Comparison of ENCODE assay signal across 8 mouse cellular contexts in genomic region chr5:96997310-96997801, GRCm38 (mm10). TPM values are rescaled to one million over a fixed set of nuclear protein-coding genes. Genes with fewer than 3 reads are reported as not detected.
DNase-seq lines count a peak whose midpoint lies in the region; ATAC-seq and TF ChIP-seq lines count a peak whose summit lies in the region.

Gene Bmp2k, plus strand, starts transcription at chr5:96997689.

- H3K27ac ChIP-seq in embryonic facial prominence, embryonic 11.5 days (replicated peaks; ENCODE audit: low read depth, low read length) = peak within 1 kb of the TSS; percentile 60
- H3K27ac ChIP-seq in limb, embryonic 11.5 days (replicated peaks; ENCODE audit: low read depth, low read length) = peak within 1 kb of the TSS; percentile 84
- H3K27ac ChIP-seq in midbrain, embryonic 13.5 days = peak within 1 kb of the TSS; percentile 86
- H3K27ac ChIP-seq in small intestine, adult 2 months (ENCODE audit: insufficient read depth, low read depth, low read length) = peak within 1 kb of the TSS; percentile 94

- 0% methylated on average over 26 of the region's 78 CpGs for WGBS in embryonic facial prominence, embryonic 11.5 days
- under 1% methylated on average over 57 of the region's 78 CpGs for WGBS in limb, embryonic 11.5 days
- WGBS in midbrain, embryonic 13.5 days = under 1% methylated on average over 62 of the region's 78 CpGs
- WGBS in small intestine, adult 2 months = under 1% methylated on average over 71 of the region's 78 CpGs

- H3K36me3 ChIP-seq in embryonic facial prominence, embryonic 11.5 days (replicated peaks; ENCODE audit: control insufficient read depth, insufficient read depth, low read depth, low read length) = no peaks in the 10 kb centered on the region
- no peaks in the 10 kb centered on the region for H3K36me3 ChIP-seq in limb, embryonic 11.5 days (ENCODE audit: control insufficient read depth, insufficient read depth, low read length)
- H3K36me3 ChIP-seq in midbrain, embryonic 13.5 days = no peaks in the 10 kb centered on the region
- H3K36me3 ChIP-seq in small intestine, adult 2 months (ENCODE audit: control insufficient read depth, insufficient read depth, low read length) = no peaks in the 10 kb centered on the region

- ATAC-seq in embryonic facial prominence, embryonic 11.5 days (replicated peaks; ENCODE audit: insufficient number of reproducible peaks, low FRiP score, low TSS enrichment, low read depth) = peak; percentile 98
- peak; percentile 95 for ATAC-seq in limb, embryonic 11.5 days (ENCODE audit: insufficient number of reproducible peaks, low FRiP score, low TSS enrichment, low read depth)
- peak; percentile 99 for ATAC-seq in midbrain, embryonic 13.5 days

- H3K27me3 ChIP-seq in embryonic facial prominence, embryonic 11.5 days (ENCODE audit: control insufficient read depth, insufficient read depth, low read length) = no peaks in the 10 kb centered on the region
- H3K27me3 ChIP-seq in limb, embryonic 11.5 days (ENCODE audit: control insufficient read depth, insufficient read depth, low read length) = no peaks in the 10 kb centered on the region
- peaks cover 2% of the 10 kb centered on the region; the same call in 1 of the 2 replicates for H3K27me3 ChIP-seq in midbrain, embryonic 13.5 days
- H3K27me3 ChIP-seq in small intestine, adult 2 months (ENCODE audit: control insufficient read depth, insufficient read depth, low read length) = no peaks in the 10 kb centered on the region

- TF ChIP-seq POLR2A in small intestine, adult 2 months (IDR thresholded peaks at IDR 0.05; ENCODE audit: low read depth, low read length) = peak; percentile 73

- peak within 1 kb of the TSS; percentile 89 for H3K4me2 ChIP-seq in embryonic facial prominence, embryonic 11.5 days (ENCODE audit: low read depth, low read length)
- H3K4me2 ChIP-seq in limb, embryonic 11.5 days (ENCODE audit: low read depth, severe bottlenecking) = peak within 1 kb of the TSS; percentile 87
- peak within 1 kb of the TSS; percentile 90 for H3K4me2 ChIP-seq in midbrain, embryonic 13.5 days (replicated peaks)

- H3K9ac ChIP-seq in embryonic facial prominence, embryonic 11.5 days (replicated peaks; ENCODE audit: low read length) = peak within 1 kb of the TSS; percentile 78
- peak within 1 kb of the TSS; percentile 77 for H3K9ac ChIP-seq in limb, embryonic 11.5 days (ENCODE audit: low read length)
- H3K9ac ChIP-seq in midbrain, embryonic 13.5 days (replicated peaks) = peak within 1 kb of the TSS; percentile 87

- TF ChIP-seq CTCF in small intestine, adult 2 months (IDR thresholded peaks at IDR 0.05; ENCODE audit: extremely low read depth, insufficient read length, insufficient replicate concordance, low read depth, low read length) = no peak

- peaks cover 4% of the 10 kb centered on the region; the same call in 1 of the 2 replicates for H3K4me1 ChIP-seq in embryonic facial prominence, embryonic 11.5 days (ENCODE audit: control insufficient read depth, insufficient read depth, low read length)
- H3K4me1 ChIP-seq in limb, embryonic 11.5 days (ENCODE audit: control insufficient read depth, insufficient read depth, low read length) = no peaks in the 10 kb centered on the region
- peaks cover 28% of the 10 kb centered on the region for H3K4me1 ChIP-seq in midbrain, embryonic 13.5 days (replicated peaks)
- H3K4me1 ChIP-seq in small intestine, adult 2 months (ENCODE audit: control insufficient read depth, insufficient read depth, insufficient read length, low read length) = peaks cover 22% of the 10 kb centered on the region; the same call in 1 of the 2 replicates

- no peaks in the 10 kb centered on the region for H3K9me3 ChIP-seq in embryonic facial prominence, embryonic 11.5 days (replicated peaks; ENCODE audit: control insufficient read depth, low read length)
- H3K9me3 ChIP-seq in limb, embryonic 11.5 days (ENCODE audit: control insufficient read depth, low read length) = no peaks in the 10 kb centered on the region
- no peaks in the 10 kb centered on the region for H3K9me3 ChIP-seq in midbrain, embryonic 13.5 days

- peak; percentile 89 for DNase-seq in 3134 (ENCODE audit: extremely low read depth, insufficient read length, low spot score)
- peak; percentile 93 for DNase-seq in adrenal gland, postnatal 25 days
- DNase-seq in embryonic facial prominence, embryonic 11.5 days (ENCODE audit: low spot score) = peak; percentile 89
- DNase-seq in heart, adult 11 months = peak; percentile 99
- peak; percentile 92 for DNase-seq in kidney, adult 18-20 months
- peak; percentile 86 for DNase-seq in limb, embryonic 11.5 days (ENCODE audit: low spot score)

- H3K4me3 ChIP-seq in embryonic facial prominence, embryonic 11.5 days (ENCODE audit: low read depth, low read length) = peak within 1 kb of the TSS; percentile 78
- peak within 1 kb of the TSS; percentile 59 for H3K4me3 ChIP-seq in limb, embryonic 11.5 days (ENCODE audit: low read depth, low read length)
- peak within 1 kb of the TSS; percentile 82 for H3K4me3 ChIP-seq in midbrain, embryonic 13.5 days (replicated peaks)
- H3K4me3 ChIP-seq in small intestine, adult 2 months (ENCODE audit: low read depth, low read length) = peak within 1 kb of the TSS; percentile 89

RNA-seq across cellular contexts. Expression of gene Bmp2k, which starts in this region (rescaled TPM):
- 28.8 and 37.2 TPM in 2 replicates for total RNA-seq in adrenal gland, postnatal 25 days (2021)
- polyA plus RNA-seq in embryonic facial prominence, embryonic 11.5 days (2014; fragmentation: Nextera tagmentation; extraction: Ambion mirVana) = 8.8 and 11.1 TPM in 2 replicates
- polyA plus RNA-seq in limb, embryonic 11.5 days (2014; fragmentation: Nextera tagmentation; extraction: Ambion mirVana) = 7.8 and 8.2 TPM in 2 replicates
- 8.3 and 9.3 TPM in 2 replicates for polyA plus RNA-seq in midbrain, embryonic 13.5 days (2015; fragmentation: Nextera tagmentation; extraction: Ambion mirVana)
- polyA plus RNA-seq in small intestine, adult 2 months (2012; rRNA removed) = 5.9 and 13.0 TPM in 2 replicates

Comparison
In these comparisons a context has a peak if more than half of its experiments do, and no peak if none do; other contexts are left out.
1. Peak in every context shown above with its lines: DNase-seq, ATAC-seq, H3K4me3 ChIP-seq and H3K27ac ChIP-seq.